ENCODE assay signal across 15 mouse cellular contexts in genomic region chr7:24636264-24636663, GRCm38 (mm10). TPM values are rescaled to one million over a fixed set of nuclear protein-coding genes. Genes with fewer than 3 reads are reported as not detected.
DNase-seq lines count a peak whose midpoint lies in the region; ATAC-seq and TF ChIP-seq lines count a peak whose summit lies in the region.
"Had no signal": no experiment of that assay in that cellular context is flagged by ENCODE, and none has a peak within 500 bp of the region (broad histone marks: within the 10 kb centered on the region; RNA-seq: fewer than 3 reads in every experiment).

Gene Lypd3 (plus strand): TSS chr7:24636550.

- no peak within 1 kb of the TSS for H3K9ac ChIP-seq in lung, embryonic 15.5 days
- H3K9ac ChIP-seq in forebrain, embryonic 14.5 days (ENCODE audit: low read length) = peak within 1 kb of the TSS; percentile 21; the same call in 1 of the 2 replicates
- no peak within 1 kb of the TSS; the same call in 1 of the 2 replicates for H3K9ac ChIP-seq in limb, embryonic 12.5 days (replicated peaks)
- H3K9ac ChIP-seq in stomach, embryonic 16.5 days (ENCODE audit: low read length) = peak within 1 kb of the TSS; percentile 63
- H3K9ac ChIP-seq: liver, embryonic 15.5 days had no signal

- no peaks in the 10 kb centered on the region for H3K36me3 ChIP-seq in lung, embryonic 15.5 days
- H3K36me3 ChIP-seq in forebrain, embryonic 14.5 days (ENCODE audit: control insufficient read depth, insufficient read depth, low read length) = no peaks in the 10 kb centered on the region
- H3K36me3 ChIP-seq in limb, embryonic 12.5 days = no peaks in the 10 kb centered on the region
- H3K36me3 ChIP-seq in stomach, embryonic 16.5 days (ENCODE audit: control insufficient read depth, insufficient read depth, low read length) = no peaks in the 10 kb centered on the region
- H3K36me3 ChIP-seq: liver, embryonic 15.5 days had no signal

- no peak for TF ChIP-seq CTCF in gastrocnemius, adult 2 months (IDR thresholded peaks at IDR 0.05)

- no peak within 1 kb of the TSS for H3K4me3 ChIP-seq in lung, embryonic 15.5 days
- H3K4me3 ChIP-seq in forebrain, embryonic 14.5 days (ENCODE audit: low read depth, low read length) = peak within 1 kb of the TSS; percentile 16
- peak within 1 kb of the TSS; percentile 40 for H3K4me3 ChIP-seq in limb, embryonic 12.5 days (replicated peaks)
- peak within 1 kb of the TSS; percentile 48 for H3K4me3 ChIP-seq in stomach, embryonic 16.5 days (replicated peaks; ENCODE audit: low read length)
- H3K4me3 ChIP-seq in gastrocnemius, adult 2 months = no peak within 1 kb of the TSS

- no peak for ATAC-seq in lung, embryonic 15.5 days (ENCODE audit: borderline replicate concordance, extremely low read depth, low FRiP score, low TSS enrichment)
- no peak for ATAC-seq in forebrain, embryonic 14.5 days
- no peak for ATAC-seq in limb, embryonic 12.5 days (ENCODE audit: insufficient number of reproducible peaks, insufficient read depth, low FRiP score, low TSS enrichment, low read depth)
- ATAC-seq in stomach, embryonic 16.5 days (ENCODE audit: insufficient read depth, low FRiP score) = no peak
- no peak for ATAC-seq in granulocyte monocyte progenitor cell, adult 5-6 weeks (replicated peaks; ENCODE audit: poor library complexity, severe bottlenecking)

- H3K4me2 ChIP-seq in lung, embryonic 15.5 days = peak within 1 kb of the TSS; percentile 78; the same call in 1 of the 2 replicates
- peak within 1 kb of the TSS; percentile 70 for H3K4me2 ChIP-seq in forebrain, embryonic 14.5 days (ENCODE audit: low read length)
- H3K4me2 ChIP-seq in limb, embryonic 12.5 days = peak within 1 kb of the TSS; percentile 68
- H3K4me2 ChIP-seq in stomach, embryonic 16.5 days (ENCODE audit: low read depth, low read length) = peak within 1 kb of the TSS; percentile 94

- H3K9me3 ChIP-seq in lung, embryonic 15.5 days = no peaks in the 10 kb centered on the region
- H3K9me3 ChIP-seq in forebrain, embryonic 14.5 days (replicated peaks; ENCODE audit: control insufficient read depth, low read length) = no peaks in the 10 kb centered on the region
- peaks cover 6% of the 10 kb centered on the region; the same call in 1 of the 2 replicates for H3K9me3 ChIP-seq in limb, embryonic 12.5 days
- no peaks in the 10 kb centered on the region for H3K9me3 ChIP-seq in stomach, embryonic 16.5 days (replicated peaks; ENCODE audit: control insufficient read depth, low read length)
- H3K9me3 ChIP-seq: liver, embryonic 15.5 days had no signal

- DNase-seq in lung, adult 18-20 months = no peak
- DNase-seq in forebrain, embryonic 14.5 days (ENCODE audit: low spot score) = no peak
- no peak for DNase-seq in ovary, postnatal 36 days (ENCODE audit: low spot score)
- DNase-seq in gastrocnemius, adult 2 months = no peak
- DNase-seq: cerebellum, adult 11 months; kidney, postnatal 36 days; right cerebral cortex, postnatal 4 days; thymus, postnatal 25 days had no signal

- no peak within 1 kb of the TSS for H3K27ac ChIP-seq in lung, embryonic 15.5 days
- H3K27ac ChIP-seq in forebrain, embryonic 14.5 days (ENCODE audit: low read depth, low read length) = no peak within 1 kb of the TSS
- no peak within 1 kb of the TSS for H3K27ac ChIP-seq in limb, embryonic 12.5 days
- H3K27ac ChIP-seq in stomach, embryonic 16.5 days (ENCODE audit: low read length) = peak within 1 kb of the TSS; percentile 33; the same call in 1 of the 2 replicates
- H3K27ac ChIP-seq in gastrocnemius, adult 2 months = no peak within 1 kb of the TSS
- H3K27ac ChIP-seq: liver, embryonic 15.5 days had no signal

- peaks cover 52% of the 10 kb centered on the region for H3K27me3 ChIP-seq in lung, embryonic 15.5 days
- H3K27me3 ChIP-seq in forebrain, embryonic 14.5 days (replicated peaks; ENCODE audit: control insufficient read depth, insufficient read depth, low read length) = peaks cover 43% of the 10 kb centered on the region
- H3K27me3 ChIP-seq in limb, embryonic 12.5 days = peaks cover 57% of the 10 kb centered on the region
- peaks cover 47% of the 10 kb centered on the region for H3K27me3 ChIP-seq in stomach, embryonic 16.5 days (ENCODE audit: control insufficient read depth, insufficient read depth, low read length)

- H3K4me1 ChIP-seq in lung, embryonic 15.5 days = peaks cover 12% of the 10 kb centered on the region
- peaks cover 8% of the 10 kb centered on the region for H3K4me1 ChIP-seq in forebrain, embryonic 14.5 days (ENCODE audit: control insufficient read depth, insufficient read depth, low read length)
- H3K4me1 ChIP-seq in limb, embryonic 12.5 days (replicated peaks) = peaks cover 16% of the 10 kb centered on the region
- H3K4me1 ChIP-seq in stomach, embryonic 16.5 days (ENCODE audit: control insufficient read depth, insufficient read depth, low read length) = peaks cover 8% of the 10 kb centered on the region

- intact Hi-C loops in gastrocnemius, adult 2 months (cut with DNase I) = no loop called here

- 19% methylated on average over 15 of the region's 15 CpGs for WGBS in lung, embryonic 15.5 days
- WGBS in forebrain, embryonic 14.5 days = 13% methylated on average over 15 of the region's 15 CpGs
- 19% methylated on average over 15 of the region's 15 CpGs for WGBS in limb, embryonic 12.5 days
- 23% methylated on average over 15 of the region's 15 CpGs for WGBS in stomach, embryonic 16.5 days

RNA-seq across cellular contexts. Expression of gene Lypd3, which starts in this region (rescaled TPM):
- polyA plus RNA-seq in lung, embryonic 15.5 days (2015; fragmentation: Nextera tagmentation; extraction: Ambion mirVana) = 0.18 and 0.40 TPM in 2 replicates
- 0.20 and 0.21 TPM in 2 replicates for polyA plus RNA-seq in forebrain, embryonic 14.5 days (2014; fragmentation: Nextera tagmentation; extraction: Ambion mirVana)
- 3.1 and 3.3 TPM in 2 replicates for polyA plus RNA-seq in limb, embryonic 12.5 days (2016; fragmentation: Nextera tagmentation; extraction: Ambion mirVana)
- polyA plus RNA-seq in stomach, embryonic 16.5 days (2015; fragmentation: Nextera tagmentation; extraction: Ambion mirVana) = 95.4 and 131 TPM in 2 replicates
- not detected in 2 replicates for total RNA-seq in granulocyte monocyte progenitor cell, adult 5-6 weeks (2014; fragmentation: Nextera tagmentation)
- not detected in 2 replicates for total RNA-seq in granulocyte monocyte progenitor cell, adult 5-6 weeks (2017)
- total RNA-seq in gastrocnemius, adult 2 months (2021) = not detected
- polyA plus RNA-seq: erythroblast, embryonic 14.5 days; heart, embryonic 14.5 days; liver, embryonic 15.5 days had no signal

Comparison
In these comparisons a context has a peak if more than half of its experiments do, and no peak if none do; other contexts are left out.
1. RNA of gene Lypd3 (polyA plus RNA-seq): 95.4 to 131 TPM in stomach, embryonic 16.5 days; 3.1 to 3.3 TPM in limb, embryonic 12.5 days, 0.18 to 0.40 TPM in lung, embryonic 15.5 days and 0.20 to 0.21 TPM in forebrain, embryonic 14.5 days; every median in the first group is over 10 times any median in the second.
2. H3K4me3 ChIP-seq: peak in forebrain, embryonic 14.5 days (single experiment), limb, embryonic 12.5 days (single experiment) and stomach, embryonic 16.5 days (single experiment); none in lung, embryonic 15.5 days (single experiment) and gastrocnemius, adult 2 months (single experiment).
3. H3K9ac ChIP-seq: peak in forebrain, embryonic 14.5 days (single experiment) and stomach, embryonic 16.5 days (single experiment); none in lung, embryonic 15.5 days (single experiment) and limb, embryonic 12.5 days (single experiment).
4. Peak in every context shown above with its lines, with median percentiles within 50 percentile points of each other: H3K4me2 ChIP-seq.